Mouse (Mus musculus): ENCODE measurements around the gene Ubiad1. TPM values are rescaled to one million over a fixed set of nuclear protein-coding genes. Genes with fewer than 3 reads are reported as not detected.

Ubiad1 gene
- total RNA-seq, 2 experiments from 2014 or later, result 8.0 to 9.2 TPM

- no peak for DNase-seq (ENCODE audit: low spot score in 2 of 2)
These were observed 11.0 kb upstream of the Ubiad1 start for GRCm38 (mm10) chr4:148455477-148456025.

- no peak for DNase-seq (ENCODE audit: low spot score in 2 of 2)
These were observed 9.1 kb upstream of the Ubiad1 start for GRCm38 (mm10) chr4:148453707-148454106.

- no peak for DNase-seq (ENCODE audit: low spot score in 2 of 2)
These were observed 4.3 kb upstream of the Ubiad1 start for GRCm38 (mm10) chr4:148448853-148449245.

GRCm38 (mm10) chr4:148448179-148448852 lies 3.7 kb upstream of the Ubiad1 start, which contains the start of gene Mtor:
Gene Mtor, plus strand, starts transcription at chr4:148448611.
- peak; percentile 88 to 94 for DNase-seq (ENCODE audit: low spot score in 2 of 2)

GRCm38 (mm10) chr4:148442598-148442997 lies 2.0 kb downstream of the Ubiad1 start:
- no peak for DNase-seq (ENCODE audit: low spot score in 2 of 2)

- no peak for DNase-seq (ENCODE audit: low spot score in 2 of 2)
These were observed 2.6 kb downstream of the Ubiad1 start for GRCm38 (mm10) chr4:148441931-148442330.

- peak; percentile 12 to 39 for DNase-seq (ENCODE audit: low spot score in 2 of 2)
These were observed 8.8 kb downstream of the Ubiad1 start for GRCm38 (mm10) chr4:148435657-148436330.

GRCm38 (mm10) chr4:148435106-148435505 lies 9.5 kb downstream of the Ubiad1 start:
- DNase-seq (ENCODE audit: low spot score in 2 of 2), result no peak

GRCm38 (mm10) chr4:148434554-148434953 lies 10.0 kb downstream of the Ubiad1 start:
- no peak for DNase-seq (ENCODE audit: low spot score in 2 of 2)

GRCm38 (mm10) chr4:148433813-148434212 lies 10.8 kb downstream of the Ubiad1 start:
- DNase-seq (ENCODE audit: low spot score in 2 of 2), result no peak

- DNase-seq (ENCODE audit: low spot score in 2 of 2), result no peak
These were observed 11.2 kb downstream of the Ubiad1 start for GRCm38 (mm10) chr4:148433336-148433735.

GRCm38 (mm10) chr4:148432488-148432887 lies 12.1 kb downstream of the Ubiad1 start:
- DNase-seq (ENCODE audit: low spot score in 2 of 2), result no peak

- no peak for DNase-seq (ENCODE audit: low spot score in 2 of 2)
These were observed 13.6 kb downstream of the Ubiad1 start for GRCm38 (mm10) chr4:148430880-148431519.

- DNase-seq (ENCODE audit: low spot score in 2 of 2), result peak; percentile 71 to 81
These were observed 14.9 kb downstream of the Ubiad1 start for GRCm38 (mm10) chr4:148429686-148430085.

GRCm38 (mm10) chr4:148429121-148429520 lies 15.4 kb downstream of the Ubiad1 start:
- DNase-seq (ENCODE audit: low spot score in 2 of 2), result no peak

GRCm38 (mm10) chr4:148428544-148428943 lies 16.0 kb downstream of the Ubiad1 start:
- no peak for DNase-seq (ENCODE audit: low spot score in 2 of 2)

GRCm38 (mm10) chr4:148426950-148427850 lies 17.4 kb downstream of the Ubiad1 start:
- no peak for DNase-seq (ENCODE audit: low spot score in 2 of 2)

- no peak for DNase-seq (ENCODE audit: low spot score in 2 of 2)
These were observed 27.0 kb downstream of the Ubiad1 start for GRCm38 (mm10) chr4:148417559-148417958.

- no peak for DNase-seq (ENCODE audit: low spot score in 2 of 2)
These were observed 27.5 kb downstream of the Ubiad1 start for GRCm38 (mm10) chr4:148417074-148417526.

- no peak for DNase-seq (ENCODE audit: low spot score in 2 of 2)
These were observed 29.0 kb downstream of the Ubiad1 start for GRCm38 (mm10) chr4:148415575-148415974.
